Mouse (Mus musculus): ENCODE data around the gene Lamc1.

DNA sequence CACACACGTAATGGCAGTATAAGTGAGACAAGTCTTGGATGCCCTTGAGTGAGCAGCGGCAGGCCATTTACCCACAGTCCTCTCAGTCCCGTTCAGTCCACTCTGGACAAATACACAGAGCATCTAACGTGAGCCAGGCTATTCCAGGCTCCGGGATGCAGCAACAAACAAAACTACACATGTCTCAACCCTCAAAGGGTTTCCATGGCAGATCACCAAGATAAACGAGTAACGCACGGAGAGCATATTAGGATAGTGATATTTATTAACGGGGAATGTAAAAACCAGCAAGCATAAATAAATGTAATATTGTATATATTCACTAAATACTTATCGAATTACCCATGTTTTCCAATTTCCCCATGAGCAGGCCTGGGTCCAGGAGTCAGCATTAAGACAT, 161.6 kb downstream of the Lamc1 start:
- TF ChIP-seq POLR2A (IDR thresholded peaks at IDR 0.05; ENCODE audit: low read depth, low read length): no peak
- no peak for TF ChIP-seq CTCF (IDR thresholded peaks at IDR 0.05; ENCODE audit: extremely low read depth, insufficient read depth, insufficient read length, insufficient replicate concordance)

Measured in spleen, adult 2 months (tissue).